Mouse (Mus musculus) neural tube, embryonic 11.5 days (tissue): ENCODE data around the gene Zfp850. TPM values are rescaled to one million over a fixed set of nuclear protein-coding genes. Genes with fewer than 3 reads are reported as not detected.
"Not testable (repeated sequence)": the region's sequence is repeated elsewhere in the genome, so short reads cannot be mapped to it uniquely, and the experiment has no call there.

Experiments used
- ATAC-seq: fragments of 200-750 bp; cut with Nextera tagmentation; 2 replicates; pipeline ENCODE4 v1.8.0; 2017; ENCODE audit warnings: moderate number of reproducible peaks, mild to moderate bottlenecking, moderate TSS enrichment, moderate library complexity; ENCODE audit not compliant: insufficient read depth, low FRiP score, low TSS enrichment
- DNase-seq: peaks from one replicate; pipeline ENCODE4 v3.0.0-alpha.2; 2015; ENCODE audit warnings: low spot score
- H3K27ac ChIP-seq: fragments of 300-500 bp; sonication (generic); 2 replicates; pipeline ENCODE4 v1.5.1; 2014; ENCODE audit warnings: low read depth, mild to moderate bottlenecking, low read length
- H3K27me3 ChIP-seq: fragments of 300-500 bp; sonication (generic); 2 replicates; pipeline ENCODE4 v1.6.1; 2014; ENCODE audit warnings: mild to moderate bottlenecking, low read length, mixed read lengths; ENCODE audit not compliant: control insufficient read depth, insufficient read depth
- H3K36me3 ChIP-seq: fragments of 300-500 bp; sonication (generic); 2 replicates; pipeline ENCODE4 v1.6.1; 2014; ENCODE audit warnings: mild to moderate bottlenecking, low read length, moderate library complexity, mixed read lengths; ENCODE audit not compliant: control insufficient read depth, insufficient read depth
- H3K4me1 ChIP-seq: fragments of 300-500 bp; sonication (generic); 2 replicates; pipeline ENCODE4 v1.6.1; 2014; ENCODE audit warnings: low read length, mixed read lengths; ENCODE audit not compliant: control insufficient read depth, insufficient read depth
- H3K4me2 ChIP-seq: fragments of 300-500 bp; sonication (generic); 2 replicates; pipeline ENCODE4 v1.6.1; 2014; ENCODE audit warnings: low read depth, mild to moderate bottlenecking, moderate library complexity
- H3K4me3 ChIP-seq: fragments of 300-500 bp; sonication (generic); 2 replicates; pipeline ENCODE4 v1.5.1; 2014; ENCODE audit warnings: low read depth, low read length
- H3K9ac ChIP-seq: fragments of 300-500 bp; sonication (generic); 2 replicates; pipeline ENCODE4 v1.6.1; 2014; ENCODE audit warnings: mild to moderate bottlenecking, low read length
- H3K9me3 ChIP-seq: fragments of 300-500 bp; sonication (generic); 2 replicates; pipeline ENCODE4 v1.6.1; 2016; ENCODE audit warnings: low read length; ENCODE audit not compliant: control insufficient read depth
- whole genome bisulfite sequencing: fragments of 180-500 bp; shearing (Covaris S2); extraction: QIAGEN DNeasy Blood & Tissue Kit; methylation state at CpG from one replicate; pipeline ENCODE4 v1.1.7; 2014; 5-methylcytosine and 5-hydroxymethylcytosine counted together
- polyA plus RNA-seq: library from polyadenylated mRNA; unstranded; fragments of >200 nt; fragmentation: Nextera tagmentation; extraction: Ambion mirVana; gene quantifications from 2 replicates; pipeline ENCODE4 v1.2.1, GENCODE M21; 2014

The Zfp850 gene
- polyA plus RNA-seq, 1 experiment from 2014 or later, result 9.4 TPM

GRCm38 (mm10) chr7:28010271-28010670 is 3.6 kb downstream of the Zfp850 start:
- no peak for DNase-seq
- Histone ChIP-seq H3K36me3 (no peaks in the 10 kb centered on the region), H3K4me3 (no peak overlapping the region), H3K9ac (no peak overlapping the region), H3K4me2 (no peak overlapping the region), H3K27me3 (no peaks in the 10 kb centered on the region), H3K4me1 (peaks cover 3% of the 10 kb centered on the region; the same call in 1 of the 2 replicates), H3K27ac (no peak overlapping the region), H3K9me3 (no peaks in the 10 kb centered on the region)
- ATAC-seq, result no peak
- 96% methylated on average over 3 of the region's 3 CpGs for WGBS

- Histone ChIP-seq H3K4me3 (no peak overlapping the region), H3K9ac (no peak overlapping the region), H3K36me3 (no peaks in the 10 kb centered on the region), H3K4me1 (0 out of 2 replicates have a peak, but pooled peaks cover 2% of the 10 kb centered on the region), H3K27me3 (no peaks in the 10 kb centered on the region), H3K9me3 (peaks cover 20% of the 10 kb centered on the region), H3K4me2 (no peak overlapping the region), H3K27ac (no peak overlapping the region)
- DNase-seq (no peak), ATAC-seq (no peak)
- 80% methylated on average over 2 of the region's 2 CpGs for WGBS
Observed at GRCm38 (mm10) chr7:27982197-27982596, 31.7 kb downstream of the Zfp850 start.

DNA sequence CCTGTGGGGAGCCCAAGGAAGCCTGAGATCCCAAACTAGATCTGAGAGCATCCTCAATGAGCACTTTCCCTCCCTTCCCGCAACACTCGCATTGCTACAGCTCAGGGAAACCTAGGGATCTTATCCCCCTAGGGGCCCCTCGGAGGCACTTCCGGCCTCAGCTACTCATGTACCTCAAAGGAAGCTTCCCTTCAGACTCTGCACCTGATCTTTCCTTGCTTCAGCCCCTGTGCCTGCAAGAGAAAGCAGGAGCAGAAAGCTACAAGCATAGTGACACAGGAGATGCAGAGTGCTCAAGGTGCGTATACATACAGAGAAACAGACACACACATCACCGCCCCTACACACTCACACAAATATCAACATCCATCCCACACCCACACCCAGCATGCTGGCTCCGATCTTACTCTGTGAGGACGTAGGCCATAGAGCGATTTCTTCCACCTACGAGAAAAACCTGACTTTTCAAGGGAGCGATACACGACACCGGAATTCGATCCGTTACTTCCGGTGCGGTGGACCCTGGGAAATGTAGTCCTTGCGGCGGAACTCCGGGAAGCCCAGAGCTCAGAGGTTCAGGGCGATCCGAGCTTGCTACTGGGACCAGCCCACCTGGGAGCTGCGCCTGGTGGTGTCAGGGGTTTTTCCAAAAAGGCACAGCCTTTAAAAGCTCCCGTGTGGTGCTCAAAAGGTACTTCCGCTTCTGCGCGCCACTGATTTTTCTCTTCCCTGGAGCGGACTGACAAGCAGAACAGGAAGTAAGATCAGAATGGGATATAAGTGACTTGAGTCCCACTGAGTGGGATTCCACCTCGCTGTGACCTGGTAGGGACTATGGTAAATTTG is 35.0 kb downstream of the Zfp850 start, which contains the start of gene Zfp780b:
Gene Zfp780b (minus strand): TSS at position 489 of the 846 bp plus-strand sequence.
- DNase-seq (peak; percentile 81), ATAC-seq (peak; percentile 85)
- no peaks in the 10 kb centered on the region for H3K27me3 ChIP-seq
- H3K9ac ChIP-seq, result peak within 1 kb of the TSS; percentile 77
- H3K4me1 ChIP-seq, result 0 out of 2 replicates have a peak, but pooled peaks cover 2% of the 10 kb centered on the region
- H3K27ac ChIP-seq, result no peak within 1 kb of the TSS
- peaks cover 2% of the 10 kb centered on the region; the same call in 1 of the 2 replicates for H3K36me3 ChIP-seq
- 1% methylated on average over 29 of the region's 29 CpGs for WGBS
- peak within 1 kb of the TSS; percentile 87 for H3K4me2 ChIP-seq
- H3K9me3 ChIP-seq, result peaks cover 9% of the 10 kb centered on the region; the same call in 1 of the 2 replicates
- H3K4me3 ChIP-seq, result peak within 1 kb of the TSS; percentile 76

- not testable (repeated sequence) for H3K27ac ChIP-seq, H3K4me2 ChIP-seq, DNase-seq, H3K9ac ChIP-seq, H3K36me3 ChIP-seq, ATAC-seq, H3K9me3 ChIP-seq, H3K4me3 ChIP-seq, H3K27me3 ChIP-seq, H3K4me1 ChIP-seq
- WGBS, result 94% methylated on average over 13 of the region's 13 CpGs
Observed at GRCm38 (mm10) chr7:27949451-27949850, 64.5 kb downstream of the Zfp850 start.

GRCm38 (mm10) chr7:27941869-27942268 is 72.0 kb downstream of the Zfp850 start:
- WGBS, result 55% methylated on average over 5 of the region's 7 CpGs
- not testable (repeated sequence) for DNase-seq, H3K4me2 ChIP-seq, H3K27ac ChIP-seq, ATAC-seq, H3K27me3 ChIP-seq, H3K9me3 ChIP-seq, H3K4me3 ChIP-seq, H3K9ac ChIP-seq, H3K36me3 ChIP-seq, H3K4me1 ChIP-seq

Other genes with a start within 250 kb of the Zfp850 start
- 2.1 and 2.3 TPM in 2 replicates for gene Zfp626, start 206.9 kb downstream of the Zfp850 start, polyA plus RNA-seq
- gene Zfp59, start 175.5 kb downstream of the Zfp850 start, polyA plus RNA-seq, result 11.2 and 12.6 TPM in 2 replicates
- gene Zfp607a, start 156.6 kb downstream of the Zfp850 start, polyA plus RNA-seq, result 2.1 and 2.4 TPM in 2 replicates
- gene Zfp974, start 84.7 kb downstream of the Zfp850 start, polyA plus RNA-seq, result 10.7 and 12.8 TPM in 2 replicates
- 20.4 and 20.8 TPM in 2 replicates for gene Zfp780b, start 34.9 kb downstream of the Zfp850 start, polyA plus RNA-seq
- gene Psmc4, start 36.0 kb upstream of the Zfp850 start, polyA plus RNA-seq, result 398 and 405 TPM in 2 replicates
- gene Fcgbp, start 57.1 kb upstream of the Zfp850 start, polyA plus RNA-seq, result not detected in 2 replicates
- gene 9530053A07Rik, start 115.4 kb upstream of the Zfp850 start, polyA plus RNA-seq, result 0.05 TPM in 1 of 2 replicates, not detected in the other
- 38.1 and 38.6 TPM in 2 replicates for gene Fbl, start 155.6 kb upstream of the Zfp850 start, polyA plus RNA-seq
- 19.5 and 19.6 TPM in 2 replicates for gene Dyrk1b, start 165.4 kb upstream of the Zfp850 start, polyA plus RNA-seq